Mouse (Mus musculus): ENCODE measurements at regions not wholly inside any gene's neighbourhood (a gene's known extent, or its start where the extent isn't known, plus 50 kb on each side); places are given as distances from the start of the nearest gene placed in this dataset.
A peak's percentile ranks its signal among the peaks of the same experiment; 100 is the strongest.

GRCm38 (mm10) chr2:124718985-124719384, 348.9 kb upstream of the Slc24a5 start:
- DNase-seq: no peak

- DNase-seq: no peak
Observed at GRCm38 (mm10) chr2:124719820-124720478, 348.0 kb upstream of the Slc24a5 start.

GRCm38 (mm10) chr2:124720593-124721445, 347.1 kb upstream of the Slc24a5 start:
- DNase-seq: no peak

- DNase-seq: no peak
Observed at GRCm38 (mm10) chr2:124724171-124724570, 343.8 kb upstream of the Slc24a5 start.

GRCm38 (mm10) chr2:124724827-124725480, 343.0 kb upstream of the Slc24a5 start:
- DNase-seq: no peak

- no peak for DNase-seq
Observed at GRCm38 (mm10) chr2:124727979-124728378, 339.9 kb upstream of the Slc24a5 start.

GRCm38 (mm10) chr2:124732593-124732992, 335.3 kb upstream of the Slc24a5 start:
- DNase-seq: no peak

- no peak for DNase-seq
Observed at GRCm38 (mm10) chr2:124740848-124741247, 327.1 kb upstream of the Slc24a5 start.

GRCm38 (mm10) chr2:124742964-124743363, 325.0 kb upstream of the Slc24a5 start:
- no peak for DNase-seq

- DNase-seq: no peak
Observed at GRCm38 (mm10) chr2:124745045-124745444, 322.9 kb upstream of the Slc24a5 start.

- no peak for DNase-seq
Observed at GRCm38 (mm10) chr2:124747119-124747518, 320.8 kb upstream of the Slc24a5 start.

GRCm38 (mm10) chr2:124747627-124748026, 320.3 kb upstream of the Slc24a5 start:
- DNase-seq: no peak

GRCm38 (mm10) chr2:124751832-124752231, 316.1 kb upstream of the Slc24a5 start:
- no peak for DNase-seq

GRCm38 (mm10) chr2:124753717-124754116, 314.2 kb upstream of the Slc24a5 start:
- DNase-seq: no peak

- no peak for DNase-seq
Observed at GRCm38 (mm10) chr2:124755244-124755643, 312.7 kb upstream of the Slc24a5 start.

- no peak for DNase-seq
Observed at GRCm38 (mm10) chr2:124758992-124759391, 308.9 kb upstream of the Slc24a5 start.

- no peak for DNase-seq
Observed at GRCm38 (mm10) chr2:124763650-124764049, 304.3 kb upstream of the Slc24a5 start.

GRCm38 (mm10) chr2:124764186-124764910, 303.6 kb upstream of the Slc24a5 start:
- no peak for DNase-seq

- no peak for DNase-seq
Observed at GRCm38 (mm10) chr2:124769267-124769967, 298.5 kb upstream of the Slc24a5 start.

- DNase-seq: no peak
Observed at GRCm38 (mm10) chr2:124770028-124770427, 297.9 kb upstream of the Slc24a5 start.

GRCm38 (mm10) chr2:124772055-124772708, 295.7 kb upstream of the Slc24a5 start:
- peak; percentile 8 for DNase-seq

Measured in adrenal gland, adult 8-10 months (tissue).